Mouse (Mus musculus): Measurements from ENCODE around the gene Slc38a4. TPM values are rescaled to one million over a fixed set of nuclear protein-coding genes. Genes with fewer than 3 reads are reported as not detected.

Gene Slc38a4
- polyA plus RNA-seq, 1 experiment: 0.30 TPM

- Histone ChIP-seq H3K27me3 (ENCODE audit: control insufficient read depth, insufficient read depth, low read length) (no peaks in the 10 kb centered on the region), H3K36me3 (ENCODE audit: control insufficient read depth, insufficient read depth, low read length) (no peaks in the 10 kb centered on the region), H3K4me3 (ENCODE audit: low read depth, low read length) (no peak overlapping the region), H3K27ac (ENCODE audit: insufficient read depth, low read depth, low read length) (no peak overlapping the region), H3K4me1 (ENCODE audit: control insufficient read depth, insufficient read depth, insufficient read length, low read length) (no peaks in the 10 kb centered on the region)
- TF ChIP-seq CTCF (IDR thresholded peaks at IDR 0.05; ENCODE audit: extremely low read depth, insufficient read length, insufficient replicate concordance, low read depth, low read length) (no peak), POLR2A (IDR thresholded peaks at IDR 0.05; ENCODE audit: low read depth, low read length) (no peak)
- 71% methylated on average over 4 of the region's 4 CpGs for WGBS
These were observed 86.0 kb downstream of the Slc38a4 start for GRCm38 (mm10) chr15:96969792-96970191.

GRCm38 (mm10) chr15:96968741-96969140 is 87.0 kb downstream of the Slc38a4 start:
- H3K36me3 ChIP-seq (ENCODE audit: control insufficient read depth, insufficient read depth, low read length): no peaks in the 10 kb centered on the region
- TF ChIP-seq CTCF (IDR thresholded peaks at IDR 0.05; ENCODE audit: extremely low read depth, insufficient read length, insufficient replicate concordance, low read depth, low read length) (no peak), POLR2A (IDR thresholded peaks at IDR 0.05; ENCODE audit: low read depth, low read length) (no peak)
- 82% methylated on average over 11 of the region's 11 CpGs for WGBS
- no peaks in the 10 kb centered on the region for H3K4me1 ChIP-seq (ENCODE audit: control insufficient read depth, insufficient read depth, insufficient read length, low read length)
- H3K27ac ChIP-seq (ENCODE audit: insufficient read depth, low read depth, low read length): no peak overlapping the region
- no peak overlapping the region for H3K4me3 ChIP-seq (ENCODE audit: low read depth, low read length)
- no peaks in the 10 kb centered on the region for H3K27me3 ChIP-seq (ENCODE audit: control insufficient read depth, insufficient read depth, low read length)

DNA sequence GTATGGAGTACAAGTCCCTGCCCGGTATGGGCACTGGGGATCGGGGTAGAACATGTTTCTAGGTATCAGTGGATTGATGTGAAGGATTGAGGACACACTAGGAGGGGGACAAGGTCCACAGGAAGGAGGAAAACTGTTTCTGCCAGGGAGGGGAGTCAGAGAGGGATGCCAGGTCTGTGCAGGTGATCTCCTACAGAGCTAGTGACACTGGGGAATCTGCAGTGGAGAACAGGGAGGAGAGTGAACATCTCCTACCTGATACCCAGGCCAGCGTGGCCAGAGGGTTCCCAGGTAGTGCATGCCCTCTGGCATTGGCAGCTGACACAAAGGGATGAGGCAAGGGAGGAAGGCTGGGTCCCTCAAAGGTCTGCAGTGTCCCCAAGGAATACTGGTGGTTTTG is 89.4 kb downstream of the Slc38a4 start:
- Histone ChIP-seq H3K27me3 (ENCODE audit: control insufficient read depth, insufficient read depth, low read length) (no peaks in the 10 kb centered on the region), H3K36me3 (ENCODE audit: control insufficient read depth, insufficient read depth, low read length) (no peaks in the 10 kb centered on the region), H3K4me3 (ENCODE audit: low read depth, low read length) (no peak overlapping the region), H3K4me1 (ENCODE audit: control insufficient read depth, insufficient read depth, insufficient read length, low read length) (no peaks in the 10 kb centered on the region), H3K27ac (ENCODE audit: insufficient read depth, low read depth, low read length) (no peak overlapping the region)
- WGBS: 72% methylated on average over 3 of the region's 3 CpGs
- TF ChIP-seq CTCF (IDR thresholded peaks at IDR 0.05; ENCODE audit: extremely low read depth, insufficient read length, insufficient replicate concordance, low read depth, low read length) (no peak), POLR2A (IDR thresholded peaks at IDR 0.05; ENCODE audit: low read depth, low read length) (no peak)

- Histone ChIP-seq H3K4me3 (ENCODE audit: low read depth, low read length) (no peak overlapping the region), H3K36me3 (ENCODE audit: control insufficient read depth, insufficient read depth, low read length) (no peaks in the 10 kb centered on the region), H3K4me1 (ENCODE audit: control insufficient read depth, insufficient read depth, insufficient read length, low read length) (no peaks in the 10 kb centered on the region), H3K27me3 (ENCODE audit: control insufficient read depth, insufficient read depth, low read length) (no peaks in the 10 kb centered on the region), H3K27ac (ENCODE audit: insufficient read depth, low read depth, low read length) (no peak overlapping the region)
- WGBS: 75% methylated on average over 10 of the region's 10 CpGs
- TF ChIP-seq CTCF (IDR thresholded peaks at IDR 0.05; ENCODE audit: extremely low read depth, insufficient read length, insufficient replicate concordance, low read depth, low read length) (no peak), POLR2A (IDR thresholded peaks at IDR 0.05; ENCODE audit: low read depth, low read length) (no peak)
These were observed 92.0 kb downstream of the Slc38a4 start for GRCm38 (mm10) chr15:96963735-96964134.

DNA sequence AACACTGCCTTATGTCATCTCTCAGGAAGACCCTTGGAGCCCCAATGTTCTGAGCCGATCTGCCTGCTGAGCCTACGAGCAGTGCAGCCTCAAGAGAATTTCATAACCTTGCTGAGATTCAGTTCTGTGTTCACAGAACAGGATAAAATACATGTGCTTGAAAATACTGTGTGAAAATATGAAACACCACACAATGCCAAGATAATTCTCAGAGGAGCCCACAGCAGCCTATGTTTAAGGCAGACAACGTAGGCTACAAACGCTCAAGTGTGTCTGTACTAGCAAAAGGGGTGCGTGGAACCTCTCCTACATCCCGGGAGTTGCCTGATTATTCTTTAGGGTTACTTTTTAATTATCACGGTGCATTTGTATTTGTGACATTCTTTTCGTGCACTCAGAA is 92.4 kb downstream of the Slc38a4 start:
- no peaks in the 10 kb centered on the region for H3K4me1 ChIP-seq (ENCODE audit: control insufficient read depth, insufficient read depth, insufficient read length, low read length)
- no peak overlapping the region for H3K27ac ChIP-seq (ENCODE audit: insufficient read depth, low read depth, low read length)
- WGBS: 82% methylated on average over 8 of the region's 8 CpGs
- H3K4me3 ChIP-seq (ENCODE audit: low read depth, low read length): no peak overlapping the region
- H3K27me3 ChIP-seq (ENCODE audit: control insufficient read depth, insufficient read depth, low read length): no peaks in the 10 kb centered on the region
- H3K36me3 ChIP-seq (ENCODE audit: control insufficient read depth, insufficient read depth, low read length): no peaks in the 10 kb centered on the region
- TF ChIP-seq POLR2A (IDR thresholded peaks at IDR 0.05; ENCODE audit: low read depth, low read length) (no peak), CTCF (IDR thresholded peaks at IDR 0.05; ENCODE audit: extremely low read depth, insufficient read length, insufficient replicate concordance, low read depth, low read length) (no peak)

- Histone ChIP-seq H3K27ac (ENCODE audit: insufficient read depth, low read depth, low read length) (no peak overlapping the region), H3K4me3 (ENCODE audit: low read depth, low read length) (no peak overlapping the region), H3K36me3 (ENCODE audit: control insufficient read depth, insufficient read depth, low read length) (no peaks in the 10 kb centered on the region), H3K4me1 (ENCODE audit: control insufficient read depth, insufficient read depth, insufficient read length, low read length) (no peaks in the 10 kb centered on the region), H3K27me3 (ENCODE audit: control insufficient read depth, insufficient read depth, low read length) (no peaks in the 10 kb centered on the region)
- TF ChIP-seq CTCF (IDR thresholded peaks at IDR 0.05; ENCODE audit: extremely low read depth, insufficient read length, insufficient replicate concordance, low read depth, low read length): no peak
- TF ChIP-seq POLR2A (IDR thresholded peaks at IDR 0.05; ENCODE audit: low read depth, low read length): no peak
- 88% methylated on average over 11 of the region's 11 CpGs for WGBS
These were observed 95.4 kb downstream of the Slc38a4 start for GRCm38 (mm10) chr15:96960343-96960742.

DNA sequence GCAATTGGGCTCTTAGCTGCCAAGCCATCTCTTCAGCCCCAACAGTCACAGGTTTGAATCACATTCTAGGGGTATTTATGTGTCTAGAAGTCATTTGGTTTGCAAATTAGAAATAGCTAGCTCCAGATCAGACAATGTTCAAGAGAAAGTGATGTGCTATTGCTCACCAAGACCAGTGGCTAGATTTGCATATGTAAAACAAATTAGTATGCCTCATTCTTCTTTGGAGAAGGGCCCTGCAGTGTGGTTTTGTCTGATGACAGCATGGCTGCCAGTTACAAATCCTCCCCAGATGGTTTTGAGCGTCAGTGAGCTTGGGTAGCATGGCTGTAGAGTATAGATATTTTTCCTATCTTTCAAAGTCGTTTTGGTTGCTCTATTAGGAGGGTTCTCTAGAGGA is 96.5 kb downstream of the Slc38a4 start:
- H3K27ac ChIP-seq (ENCODE audit: insufficient read depth, low read depth, low read length): no peak overlapping the region
- WGBS: 76% methylated on average over 2 of the region's 2 CpGs

GRCm38 (mm10) chr15:96956699-96957098 is 99.1 kb downstream of the Slc38a4 start:
- Histone ChIP-seq H3K27me3 (ENCODE audit: control insufficient read depth, insufficient read depth, low read length) (no peaks in the 10 kb centered on the region), H3K4me1 (ENCODE audit: control insufficient read depth, insufficient read depth, insufficient read length, low read length) (peaks cover 3% of the 10 kb centered on the region; the same call in 1 of the 2 replicates), H3K27ac (ENCODE audit: insufficient read depth, low read depth, low read length) (no peak overlapping the region), H3K36me3 (ENCODE audit: control insufficient read depth, insufficient read depth, low read length) (no peaks in the 10 kb centered on the region), H3K4me3 (ENCODE audit: low read depth, low read length) (no peak overlapping the region)
- 32% methylated on average over 3 of the region's 3 CpGs for WGBS
- TF ChIP-seq CTCF (IDR thresholded peaks at IDR 0.05; ENCODE audit: extremely low read depth, insufficient read length, insufficient replicate concordance, low read depth, low read length) (no peak), POLR2A (IDR thresholded peaks at IDR 0.05; ENCODE audit: low read depth, low read length) (no peak)

More for the DNA sequence above, 96.5 kb downstream of the Slc38a4 start:
- H3K4me3 ChIP-seq (ENCODE audit: low read depth, low read length): no peak overlapping the region
- H3K4me1 ChIP-seq (ENCODE audit: control insufficient read depth, insufficient read depth, insufficient read length, low read length): no peaks in the 10 kb centered on the region
- H3K27me3 ChIP-seq (ENCODE audit: control insufficient read depth, insufficient read depth, low read length): no peaks in the 10 kb centered on the region
- H3K36me3 ChIP-seq (ENCODE audit: control insufficient read depth, insufficient read depth, low read length): no peaks in the 10 kb centered on the region
- no peak for TF ChIP-seq POLR2A (IDR thresholded peaks at IDR 0.05; ENCODE audit: low read depth, low read length)
